Mouse (Mus musculus) layer of hippocampus, adult 18-20 months (tissue): ENCODE measurements around the gene Nt5c3b. TPM values are rescaled to one million over a fixed set of nuclear protein-coding genes. Genes with fewer than 3 reads are reported as not detected.
A peak's percentile ranks its signal among the peaks of the same experiment; 100 is the strongest.

ENCODE experiments used
- DNase-seq, 2 experiments: peaks; one replicate each; pipeline ENCODE4 v3.0.0; 2022; ENCODE audit warnings: low spot score in 2 of 2
- long read RNA-seq: library from polyadenylated mRNA; stranded (forward); transcript quantifications from one replicate; pipeline ENCODE4 v2.0.0, GENCODE M21; 2021
- total RNA-seq, 2 experiments: library from RNA; stranded (reverse); gene quantifications; 2 replicates each; pipeline ENCODE4 v1.2.3; 2021

Nt5c3b gene
- total RNA-seq: 10 to 100 TPM; 48.8 to 53.4 TPM
- long read RNA-seq, transcript Nt5c3b-201 (9 exons, 1,399 nt): major isoform, 20 of 37 reads
- long read RNA-seq, partial matches to known transcripts: 1 of 37 reads
- long read RNA-seq, other reads (novel, unspliced or antisense): 9 of 37 reads

DNA sequence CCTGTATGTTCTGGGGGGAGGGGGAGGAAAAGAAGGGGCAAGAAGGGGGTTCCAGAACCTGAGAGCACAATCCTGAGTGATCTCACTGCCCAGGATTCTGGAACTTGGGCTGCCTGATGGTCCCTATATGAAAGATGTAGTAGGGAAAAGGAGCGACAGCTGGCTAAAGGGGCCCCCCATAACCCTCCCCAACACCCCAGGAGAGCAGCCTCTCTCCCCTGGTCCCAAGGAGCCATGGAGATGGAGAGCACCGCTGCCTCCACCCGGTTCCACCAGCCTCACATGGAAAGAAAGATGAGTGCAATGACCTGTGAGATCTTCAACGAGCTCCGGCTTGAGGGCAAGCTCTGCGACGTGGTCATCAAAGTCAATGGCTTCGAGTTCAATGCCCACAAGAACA is at the start of gene Nt5c3b, which contains the start of gene Klhl10:
Gene Nt5c3b (minus strand): TSS at position 12 of the 400 bp plus-strand sequence.
Gene Klhl10 (plus strand): TSS at position 121 of the 400 bp plus-strand sequence.
- DNase-seq: no peak

DNA sequence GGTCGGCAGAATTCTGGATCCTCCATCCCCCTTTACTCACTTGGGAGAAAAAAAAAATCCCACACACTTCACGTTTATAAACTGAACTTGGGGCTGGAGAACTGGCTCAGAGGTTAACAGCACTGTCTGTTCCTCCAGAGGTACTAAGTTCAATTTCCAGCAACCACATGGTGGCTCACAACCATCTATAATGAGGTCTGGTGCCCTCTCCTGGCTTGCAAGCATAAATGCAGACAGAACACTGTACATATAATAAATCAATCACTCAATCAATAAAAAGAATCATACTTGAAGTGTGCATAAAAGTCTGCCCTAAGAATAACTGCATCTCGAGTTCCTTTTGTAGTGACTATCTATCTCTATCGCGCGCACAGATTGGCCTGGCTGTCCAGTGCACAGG is 49.3 kb upstream of the Nt5c3b start:
- DNase-seq: no peak

DNA sequence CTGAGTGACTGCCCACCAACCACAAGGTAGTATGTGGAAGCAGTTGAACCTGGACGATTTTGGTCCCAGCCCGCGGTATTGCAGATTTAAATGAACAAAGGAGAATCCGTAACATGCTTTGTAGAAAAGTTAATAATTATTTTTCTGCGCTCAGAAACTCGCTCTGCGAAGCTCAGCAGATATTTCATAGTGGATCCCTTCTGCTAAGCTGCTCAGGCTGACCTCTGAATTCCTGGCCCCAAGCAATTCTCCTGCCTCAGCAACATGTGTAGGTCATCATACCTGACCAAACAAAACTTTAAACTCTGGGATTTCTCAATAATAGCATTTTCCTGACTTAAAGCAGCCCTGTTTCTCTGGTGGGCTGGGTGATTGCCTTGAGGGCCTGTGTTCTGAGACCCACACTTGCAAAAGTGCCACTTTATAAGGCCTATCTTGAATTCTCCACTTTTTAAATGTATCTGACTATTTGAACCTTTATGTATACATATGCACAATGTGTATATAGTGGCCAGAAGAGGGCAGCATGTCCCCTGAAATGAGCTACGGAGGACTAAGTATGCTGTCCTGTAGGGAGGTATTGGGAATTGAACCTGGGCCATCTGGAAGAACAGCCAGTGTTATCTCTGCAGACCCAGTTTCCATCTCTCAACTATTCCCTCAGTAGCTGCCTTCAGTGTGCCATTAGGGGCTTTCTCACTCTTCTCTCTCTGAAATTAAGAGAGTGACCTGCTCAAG is 44.4 kb upstream of the Nt5c3b start:
- no peak for DNase-seq

DNA sequence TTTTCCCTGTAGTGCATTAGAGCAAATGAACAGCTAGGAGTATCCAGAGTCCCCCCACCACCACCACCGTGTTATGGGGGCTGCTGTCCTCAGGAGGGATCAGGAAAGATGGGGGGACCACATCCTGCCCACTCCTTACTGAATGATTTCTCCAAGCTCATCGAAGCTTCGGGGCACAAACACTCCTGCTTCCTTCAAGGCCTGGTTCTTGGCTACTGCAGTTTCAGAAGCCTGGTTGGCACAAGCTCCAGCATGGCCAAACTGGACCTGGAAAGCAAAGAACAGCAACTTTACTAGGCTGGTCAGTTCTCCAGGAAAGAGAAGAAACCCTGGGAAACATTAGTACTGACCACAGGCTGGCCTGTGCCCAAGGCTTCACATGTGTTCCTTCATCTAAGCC is 42.9 kb upstream of the Nt5c3b start:
- DNase-seq: no peak

DNA sequence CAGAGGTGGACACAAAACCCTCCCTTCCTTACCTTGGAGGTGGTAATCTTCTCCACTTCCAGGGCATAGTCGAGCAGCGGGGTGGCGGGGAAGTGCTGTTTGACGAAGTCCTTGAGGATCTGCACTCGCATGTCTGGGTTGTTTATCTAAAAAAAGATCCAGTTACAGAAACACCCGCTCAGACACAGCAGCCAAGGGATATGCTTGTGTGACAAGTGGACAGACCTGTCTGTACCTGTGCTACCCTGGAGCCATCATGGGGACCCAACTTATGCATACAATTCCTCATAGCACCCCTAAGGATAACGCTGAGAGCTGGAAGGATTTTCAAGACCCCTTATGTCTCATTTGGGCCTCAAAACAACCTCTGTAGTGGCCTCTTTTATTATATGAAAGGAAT is 37.5 kb upstream of the Nt5c3b start:
- no peak for DNase-seq

DNA sequence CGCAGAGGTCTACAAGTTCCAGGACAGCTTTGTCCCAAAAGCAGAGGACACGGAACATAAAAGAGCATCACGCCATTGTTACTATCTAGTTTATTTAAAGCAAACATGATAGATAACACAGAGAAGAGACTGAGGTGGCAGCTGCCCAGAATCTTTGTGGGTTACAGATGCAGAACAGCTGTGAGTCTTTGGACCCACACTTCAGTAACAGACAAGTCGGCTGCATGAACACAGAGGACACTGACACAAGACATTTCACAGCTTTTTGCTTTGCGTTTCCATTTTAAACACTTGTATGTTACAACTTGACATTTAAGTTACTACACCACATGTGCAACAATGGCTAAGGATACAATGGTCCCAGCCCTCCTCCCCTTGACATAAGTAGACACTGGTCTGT is 34.7 kb upstream of the Nt5c3b start:
- DNase-seq: no peak

DNA sequence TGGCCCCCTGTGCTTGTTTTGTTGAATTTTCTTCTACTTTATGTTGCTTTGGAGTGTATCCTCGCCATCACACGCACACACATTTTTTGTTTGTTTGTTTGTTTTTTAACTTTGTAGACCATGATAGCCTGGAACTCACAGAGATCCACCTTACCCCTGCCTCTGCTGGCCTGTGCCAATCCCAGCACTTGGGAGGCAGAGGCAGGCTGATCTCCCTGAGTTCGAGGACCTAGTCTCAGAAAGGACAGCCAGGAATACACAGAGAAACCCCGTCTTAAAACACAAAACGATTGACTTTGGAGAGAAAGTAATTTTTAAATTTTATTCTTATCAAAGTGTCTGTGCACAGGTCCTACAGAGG is 31.3 kb upstream of the Nt5c3b start:
- DNase-seq: no peak

DNA sequence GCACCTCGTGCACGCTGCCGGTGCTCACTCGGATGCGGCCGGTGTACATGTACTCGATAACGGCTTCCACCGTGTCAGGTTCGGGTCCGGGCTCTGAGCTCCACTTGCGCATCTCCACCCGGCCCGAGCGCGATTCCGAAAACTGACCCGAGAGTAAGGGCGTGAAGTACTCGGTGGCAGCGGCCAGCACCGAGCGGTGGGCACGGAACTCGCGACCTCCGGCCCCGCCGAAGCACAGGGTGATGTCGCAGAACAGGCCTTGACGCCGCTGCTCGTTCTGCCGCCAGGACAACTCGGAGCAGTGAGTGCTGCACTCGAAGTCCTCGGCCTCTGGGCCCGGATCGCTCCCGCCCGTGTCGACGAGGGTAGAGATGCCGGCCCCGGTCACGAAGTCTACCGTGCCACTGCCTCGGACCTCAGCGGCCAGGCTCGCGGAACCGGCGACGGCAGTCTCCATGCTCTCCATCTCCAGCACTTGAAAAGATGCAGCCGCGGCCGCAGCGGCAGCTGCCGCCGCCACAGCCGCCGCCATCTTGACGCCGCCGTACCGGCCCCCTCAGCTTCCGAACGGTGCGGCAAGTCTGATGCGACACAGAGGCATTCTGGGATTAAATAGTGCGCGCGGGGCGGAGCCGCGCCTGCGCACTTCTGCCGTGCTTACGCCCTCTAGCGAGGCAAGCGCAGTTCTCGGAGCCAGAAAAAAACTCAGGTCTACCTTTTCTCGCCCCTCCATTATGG is 30.8 kb upstream of the Nt5c3b start, which contains the start of gene Klhl11:
Gene Klhl11 (minus strand): TSS at position 545 of the 738 bp plus-strand sequence.
- DNase-seq: peak; percentile 84 to 95

DNA sequence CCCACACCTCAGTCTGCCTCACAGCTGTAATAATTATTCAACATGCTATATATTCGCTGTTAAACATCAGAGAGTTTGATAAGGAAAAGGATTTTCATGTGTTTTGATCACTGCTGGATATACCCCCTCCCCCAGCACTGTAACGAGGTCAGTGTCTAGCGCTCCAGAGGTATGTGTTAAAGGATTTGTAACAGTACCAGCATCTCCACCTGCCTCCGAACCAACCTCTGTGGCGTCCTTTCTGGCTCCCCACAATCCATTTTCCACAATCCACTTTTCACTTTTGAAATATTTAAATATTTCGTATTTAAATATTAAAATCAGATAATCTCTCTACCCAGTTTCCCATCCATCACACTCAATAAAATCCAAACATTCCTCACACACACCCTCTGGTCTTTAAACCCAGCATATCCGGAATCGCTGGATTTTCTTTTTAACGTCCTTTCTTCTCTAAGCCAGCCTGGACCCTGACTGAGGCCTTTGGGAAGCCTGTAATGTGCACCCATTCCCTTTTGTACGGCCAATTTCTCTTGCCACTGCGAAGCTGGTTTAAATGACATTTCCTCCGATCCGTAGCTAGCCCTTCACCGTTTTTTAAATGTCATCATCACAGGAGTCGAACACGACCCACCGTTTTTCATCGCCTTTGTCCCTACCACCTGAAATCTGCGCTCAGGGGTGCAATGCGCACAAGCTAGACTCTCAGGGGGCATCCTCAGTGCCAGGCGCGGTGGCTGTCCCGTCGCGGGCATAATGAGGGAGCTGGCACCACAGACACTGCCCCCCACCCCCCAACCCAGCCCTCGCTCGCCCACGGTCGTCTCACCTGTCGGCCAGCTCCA is 30.0 kb upstream of the Nt5c3b start:
- DNase-seq: peak in 1 of 2 experiments; percentile 19

DNA sequence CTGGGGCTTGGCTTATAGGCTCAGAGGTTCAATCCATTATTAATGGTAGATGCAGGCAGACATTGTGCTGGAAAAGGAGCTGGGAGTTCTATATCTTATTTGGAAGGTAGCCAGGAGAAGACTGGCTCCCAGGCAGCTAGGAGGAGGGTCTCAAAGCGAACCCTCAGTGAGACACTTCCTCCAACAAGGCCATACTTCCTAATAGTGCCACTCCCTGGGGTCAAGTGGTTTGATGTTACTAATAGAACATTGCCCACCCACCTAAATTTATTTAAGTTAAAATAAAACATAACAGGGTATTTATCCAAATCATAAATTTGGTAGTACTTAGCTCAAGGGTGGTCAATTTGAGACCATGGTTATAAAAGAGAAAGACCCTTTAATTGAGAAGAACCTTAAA is 24.2 kb upstream of the Nt5c3b start:
- no peak for DNase-seq

DNA sequence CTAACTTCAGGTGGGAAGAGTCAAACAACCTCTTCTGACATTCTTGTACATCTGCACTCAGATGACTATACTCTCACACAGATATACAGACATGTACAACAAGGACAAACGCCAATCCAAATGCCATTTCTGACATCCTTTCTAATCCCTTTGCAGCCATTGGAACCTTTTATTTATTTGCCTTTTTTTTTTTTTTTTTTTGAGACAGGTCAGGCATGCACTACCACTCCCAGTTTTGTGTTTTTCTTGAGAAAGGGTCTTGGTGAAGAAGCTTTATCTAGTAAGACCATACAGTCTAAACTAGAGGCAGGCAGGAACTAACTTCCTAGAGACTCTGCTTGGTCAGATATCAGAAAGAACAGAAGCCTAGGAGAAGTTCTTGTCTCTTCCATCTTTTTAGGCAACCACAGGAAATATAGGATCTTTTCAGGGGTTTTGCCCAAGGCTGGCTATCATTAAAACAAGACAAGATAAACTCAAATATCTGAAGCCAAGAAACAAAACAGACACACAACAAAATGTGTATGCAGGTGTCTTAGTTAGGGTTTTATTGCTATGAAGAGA is 23.7 kb upstream of the Nt5c3b start:
- no peak for DNase-seq

DNA sequence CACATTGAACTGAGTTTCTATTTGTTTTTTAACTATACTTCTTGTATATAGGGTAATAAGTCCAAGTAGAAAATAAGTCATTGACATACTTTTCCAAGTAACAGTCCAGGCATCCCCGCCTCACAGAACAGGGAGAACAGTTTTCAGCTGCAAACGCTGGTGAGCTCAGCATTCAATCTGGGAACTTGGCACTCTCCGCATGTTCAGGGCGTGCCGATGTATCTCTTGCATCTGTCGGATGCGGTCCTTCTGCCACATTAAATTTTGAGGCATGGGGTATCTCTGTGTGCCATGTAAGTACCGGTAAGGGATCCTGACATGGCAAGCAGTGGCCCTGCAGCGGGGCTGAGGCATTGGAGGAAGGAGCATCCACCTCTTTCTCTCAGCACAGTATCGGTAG is 21.1 kb upstream of the Nt5c3b start:
- DNase-seq: peak; percentile 41 to 82

DNA sequence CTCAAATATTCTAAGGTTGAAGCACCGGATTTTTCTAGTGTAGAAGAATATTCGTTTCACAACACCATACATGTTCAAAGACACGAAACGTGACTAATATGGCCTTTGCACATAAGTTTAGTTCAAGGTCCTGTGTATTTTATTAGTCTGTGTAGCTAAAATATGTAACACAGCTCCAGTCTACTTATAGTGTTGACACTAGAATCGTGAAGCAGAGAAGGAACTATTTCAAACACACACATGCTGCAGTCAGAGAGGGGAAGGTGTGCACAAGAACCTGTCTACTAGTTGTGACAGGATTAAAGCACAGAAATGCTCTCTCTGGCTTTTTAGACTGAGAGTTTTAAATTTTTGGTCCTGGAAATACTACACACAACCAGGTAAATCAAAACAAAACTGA is 16.1 kb upstream of the Nt5c3b start:
- no peak for DNase-seq

DNA sequence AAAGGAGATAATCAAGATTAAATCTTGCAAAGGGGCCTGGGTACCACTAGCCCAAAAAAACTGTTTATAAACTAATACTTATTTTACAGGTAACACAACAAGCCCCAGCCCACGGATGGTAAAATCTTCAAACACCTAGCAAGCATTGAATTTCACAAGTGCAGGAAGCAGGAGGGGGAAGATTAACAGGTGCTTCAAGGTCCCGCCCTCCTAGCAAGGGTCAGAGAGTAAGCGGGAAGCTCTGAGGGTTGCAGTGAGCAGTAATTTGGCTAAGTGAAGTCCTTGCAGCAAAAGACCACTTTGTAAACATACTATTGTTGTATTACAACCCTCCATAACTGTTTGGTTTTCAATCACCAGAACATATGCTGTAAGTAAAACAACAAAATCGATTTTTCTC is 15.6 kb upstream of the Nt5c3b start:
- DNase-seq: no peak

DNA sequence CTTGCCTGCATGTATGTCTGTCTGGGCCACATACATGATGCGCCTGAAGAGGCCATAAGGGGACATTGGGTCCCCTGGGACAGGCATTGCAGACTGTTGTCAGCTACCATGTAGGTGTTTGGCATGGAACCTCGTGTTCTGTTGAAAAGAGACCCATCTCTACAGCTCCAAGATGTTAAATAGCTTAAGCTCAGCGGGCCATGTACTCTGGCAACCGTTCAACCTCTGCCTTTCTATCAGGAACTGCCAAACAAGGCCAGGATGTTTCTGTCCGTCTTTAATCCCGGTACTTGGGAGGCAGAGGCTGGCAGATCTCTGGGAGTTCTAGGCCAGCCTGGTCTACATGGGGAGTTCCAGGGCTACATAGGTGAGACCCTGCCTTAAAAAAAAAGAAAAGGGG is 1.0 kb upstream of the Nt5c3b start:
- peak in 1 of 2 experiments; percentile 29 for DNase-seq

DNA sequence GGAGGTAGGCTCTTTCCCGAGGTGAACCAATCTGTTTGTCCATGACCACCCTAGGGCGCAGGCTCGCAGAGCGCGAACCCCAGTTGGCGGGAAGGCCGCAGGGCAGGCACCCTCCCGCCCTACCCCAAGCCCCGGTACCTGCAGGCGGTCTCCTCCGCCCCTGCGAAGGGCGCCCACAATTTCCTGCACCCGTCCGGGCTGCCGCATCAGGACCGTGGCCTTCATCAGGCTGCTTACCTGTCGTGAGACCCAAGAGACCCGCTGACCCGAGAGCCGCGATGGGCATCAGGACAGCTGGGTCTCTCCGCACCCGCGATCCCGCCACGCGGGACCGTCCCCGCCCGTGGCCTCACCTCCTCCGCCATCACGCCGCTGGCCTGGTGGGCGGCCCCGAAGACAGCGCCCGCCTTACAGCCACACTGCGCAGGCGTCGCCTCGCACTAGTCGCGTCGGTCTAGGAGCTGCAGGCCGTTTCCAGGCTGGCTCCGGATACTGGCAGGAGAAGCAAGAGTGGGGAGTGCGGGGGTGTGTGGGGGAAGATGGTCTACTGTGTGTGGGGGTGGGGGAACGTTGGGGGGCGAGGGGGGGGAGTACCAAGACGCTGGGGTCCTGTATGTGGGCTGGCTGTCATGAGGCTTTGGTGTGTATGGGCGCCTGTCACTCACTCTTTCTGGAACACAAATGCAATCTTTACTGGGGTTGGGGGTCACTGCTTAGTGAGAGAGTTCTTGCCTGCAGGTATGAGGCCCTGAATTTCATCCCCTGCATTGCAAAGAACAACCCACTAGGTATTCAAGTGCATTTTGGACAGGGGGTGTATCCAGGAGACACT is 701 bp downstream of the Nt5c3b start:
- peak; percentile 77 to 87 for DNase-seq

DNA sequence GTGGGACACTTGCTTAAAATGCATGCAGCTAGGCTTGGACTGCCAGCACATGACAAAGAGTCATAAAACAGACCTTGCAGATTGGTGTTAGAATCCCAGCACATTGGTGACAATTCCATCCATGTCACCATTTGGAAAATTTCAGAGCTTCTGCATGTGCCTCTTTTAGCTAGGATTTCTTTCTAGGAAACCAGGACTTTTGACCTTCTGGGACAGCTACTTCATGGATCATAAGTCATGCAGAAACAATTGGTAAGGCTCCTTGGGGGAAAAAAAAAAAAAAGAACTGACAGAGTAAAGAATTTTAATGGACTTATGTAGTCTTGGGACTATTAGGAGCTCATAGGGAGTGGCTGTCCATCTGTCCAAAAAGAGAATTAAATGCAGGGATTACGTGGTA is 3.7 kb downstream of the Nt5c3b start:
- no peak for DNase-seq

DNA sequence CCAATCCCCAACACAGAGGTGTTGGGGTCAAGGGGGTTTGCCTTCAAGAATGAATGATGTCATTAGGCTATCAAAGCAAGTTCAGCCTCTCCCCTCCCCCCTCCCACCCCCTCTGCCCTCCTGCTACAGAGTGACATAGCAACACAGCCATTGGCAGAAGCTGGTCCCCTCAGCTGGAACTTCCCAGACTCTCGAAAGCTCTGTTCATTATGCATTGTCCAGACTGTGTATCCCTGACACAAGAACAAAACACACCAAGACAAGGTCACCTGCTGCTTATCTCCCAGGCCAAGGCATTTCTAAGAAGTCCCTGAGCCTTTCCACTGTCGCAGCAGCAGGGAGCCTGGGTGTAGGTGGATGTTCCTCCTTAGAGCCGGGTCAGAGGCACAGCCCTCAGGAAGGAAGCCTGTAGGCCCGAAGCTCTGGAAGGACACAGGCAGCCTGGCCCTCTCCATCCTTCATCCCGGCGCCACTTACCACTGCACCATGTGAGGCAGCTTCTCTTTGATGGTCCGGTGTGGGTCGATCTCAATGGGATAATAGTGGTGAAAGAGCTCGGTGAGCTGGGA is 5.8 kb downstream of the Nt5c3b start:
- DNase-seq: no peak

DNA sequence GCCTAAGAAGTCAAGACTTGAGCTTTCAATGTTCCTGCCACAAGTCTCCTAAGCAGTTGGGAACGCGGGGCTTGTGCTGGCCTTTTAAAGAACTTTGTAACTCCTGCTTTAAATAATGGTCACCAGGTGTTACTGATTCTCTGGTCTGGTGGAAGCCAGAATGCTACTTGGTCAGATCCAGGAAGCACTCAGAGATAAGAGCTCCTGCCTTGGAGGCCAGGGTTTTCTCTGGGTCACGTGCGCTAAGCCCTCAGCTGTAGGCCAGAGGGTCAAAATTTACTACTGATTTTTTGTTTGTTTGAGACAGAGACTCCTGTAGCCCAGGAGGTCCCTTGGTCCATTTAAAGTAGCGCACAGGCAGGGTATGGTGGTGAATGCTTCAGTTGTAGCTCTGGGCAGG is 9.6 kb downstream of the Nt5c3b start:
- DNase-seq: no peak

DNA sequence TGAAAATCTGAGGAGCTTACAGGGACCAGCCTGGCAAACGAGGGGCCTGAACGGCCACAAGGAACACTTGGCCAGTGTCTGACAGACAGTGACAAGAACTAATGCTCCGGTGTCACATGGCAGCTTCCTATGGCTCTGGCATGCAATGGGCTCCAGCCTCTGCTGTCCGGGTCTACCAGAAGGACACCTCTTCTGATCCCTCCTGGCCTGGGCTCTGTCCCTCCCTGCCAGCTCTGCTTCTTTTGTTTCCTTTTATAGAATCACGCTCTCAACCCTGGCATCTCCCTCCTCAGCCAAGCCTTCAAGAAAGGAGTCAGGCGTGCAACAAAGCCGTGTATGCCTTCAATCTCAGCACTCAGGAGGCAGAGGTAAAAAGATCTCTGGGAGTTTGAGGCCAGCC is 11.6 kb downstream of the Nt5c3b start:
- no peak for DNase-seq
